Mouse (Mus musculus): ENCODE measurements around the gene Zdhhc7.

Zdhhc7 gene

DNA sequence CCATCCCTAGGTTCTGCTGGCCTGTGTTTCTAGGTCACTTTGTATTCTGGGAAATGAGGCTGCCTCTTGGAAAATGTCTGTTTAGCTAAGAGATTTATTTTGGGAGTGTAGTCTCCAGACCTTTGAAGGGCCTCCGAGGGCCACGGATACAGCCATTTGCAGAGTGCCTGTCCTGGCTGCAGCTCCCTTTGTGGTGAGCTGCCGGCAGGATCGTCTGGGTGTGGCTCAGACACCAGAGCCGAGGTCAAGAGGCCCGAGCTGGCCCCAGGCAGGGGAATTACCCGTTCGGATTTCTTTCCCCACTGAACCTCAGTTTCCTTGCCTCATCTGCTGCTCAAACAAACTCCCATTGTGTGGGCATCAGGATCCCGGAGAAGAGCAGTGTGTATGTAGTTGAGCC lies 65.2 kb downstream of the Zdhhc7 start:
- no peak for DNase-seq (ENCODE audit: low read depth, low spot score)

DNA sequence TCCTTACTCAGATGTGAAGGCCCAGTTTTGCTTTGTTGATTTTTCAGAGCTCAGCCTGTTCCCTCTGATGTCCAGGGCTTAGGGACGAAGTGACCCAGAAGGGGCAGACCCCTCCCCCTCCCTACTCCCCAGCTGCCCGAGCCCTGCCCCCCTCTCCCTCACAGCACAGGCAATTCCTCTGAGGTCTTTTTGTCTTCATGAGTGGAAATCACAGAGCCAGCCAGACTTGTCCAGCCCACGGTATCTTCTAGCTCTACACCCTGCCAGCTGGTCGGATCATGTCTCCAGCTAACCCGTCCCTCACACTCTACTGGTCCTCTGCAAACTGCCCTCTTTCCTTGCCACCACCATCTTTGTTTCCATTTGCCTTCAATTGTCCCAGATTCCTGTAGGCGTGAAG lies 66.8 kb downstream of the Zdhhc7 start:
- no peak for DNase-seq (ENCODE audit: low read depth, low spot score)

DNA sequence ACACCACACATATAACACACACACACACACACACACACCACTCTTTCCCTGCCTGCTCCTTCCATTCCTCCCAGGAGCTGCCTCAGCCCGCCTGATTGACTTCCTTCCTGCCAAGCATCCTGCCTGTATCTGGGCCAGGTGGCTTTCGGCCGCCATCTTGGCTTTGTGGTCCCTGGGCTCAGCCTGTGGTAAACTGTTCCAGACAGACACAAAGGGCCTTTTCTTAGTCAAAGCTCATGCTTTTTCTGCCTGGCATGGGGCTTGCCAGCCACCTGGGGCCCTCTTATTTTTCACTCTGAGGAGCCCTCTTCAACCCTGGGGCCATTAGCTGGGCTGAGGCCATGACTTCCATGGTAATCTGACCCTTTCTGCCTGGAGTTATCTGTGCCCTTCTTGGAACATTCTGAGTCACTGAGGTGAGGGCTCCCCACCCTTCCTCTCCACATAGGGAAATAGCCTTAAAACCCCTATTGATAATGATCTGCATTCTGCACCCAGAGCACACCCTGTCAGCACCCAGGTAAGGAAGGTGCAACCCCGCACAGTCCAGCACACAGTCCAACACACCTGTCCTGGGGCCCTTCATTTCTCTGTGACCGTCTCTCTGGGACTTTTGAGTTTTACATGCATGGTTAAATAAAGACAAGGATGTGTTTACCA lies 68.6 kb downstream of the Zdhhc7 start:
- no peak for DNase-seq (ENCODE audit: low read depth, low spot score)
